Mouse (Mus musculus): Measurements from ENCODE around the gene Tnfrsf9. TPM values are rescaled to one million over a fixed set of nuclear protein-coding genes. Genes with fewer than 3 reads are reported as not detected.

Tnfrsf9 gene
- 2.4 and 2.5 TPM in 2 replicates for polyA plus RNA-seq (2015; fragmentation: Nextera tagmentation; extraction: Ambion mirVana)

DNA sequence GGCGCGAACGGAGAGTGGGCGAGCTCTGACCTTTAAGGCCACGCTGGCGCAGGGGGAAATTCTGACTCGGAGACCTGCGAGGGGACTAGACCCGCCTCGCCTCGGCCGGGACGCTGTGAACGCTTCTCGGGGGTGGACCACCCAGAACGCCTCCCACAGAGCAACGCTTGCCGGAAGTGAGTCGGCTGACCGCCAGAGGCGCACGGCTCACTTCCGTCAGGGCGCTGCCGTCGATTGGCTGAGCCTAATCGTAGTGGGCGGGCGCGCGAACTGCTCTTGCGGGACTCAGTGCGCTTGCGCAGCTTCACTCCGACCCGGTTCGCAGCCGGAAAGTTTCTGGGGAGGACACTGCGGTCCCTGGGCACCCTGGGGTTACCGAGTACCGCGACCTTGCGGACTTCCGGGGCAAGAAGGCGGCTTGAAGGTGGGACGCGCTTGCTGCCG lies at the start of gene Tnfrsf9, which contains the start of gene Park7:
Gene Tnfrsf9 (plus strand): TSS at position 273 of the 444 bp plus-strand sequence.
Gene Park7 (minus strand): TSS at position 148 of the 444 bp plus-strand sequence.
- peak; percentile 89 for ATAC-seq
- H3K27ac ChIP-seq (ENCODE audit: low read length): peak within 1 kb of the TSS; percentile 91
- peak within 1 kb of the TSS; percentile 75 for H3K4me3 ChIP-seq (ENCODE audit: low read length)
- no peaks in the 10 kb centered on the region for H3K9me3 ChIP-seq (ENCODE audit: control insufficient read depth, low read length)
- H3K4me1 ChIP-seq (ENCODE audit: control insufficient read depth, insufficient read depth, low read length): peaks cover 9% of the 10 kb centered on the region
- no peaks in the 10 kb centered on the region for H3K36me3 ChIP-seq (ENCODE audit: control insufficient read depth, insufficient read depth, low read length)
- no peaks in the 10 kb centered on the region for H3K27me3 ChIP-seq (replicated peaks; ENCODE audit: control insufficient read depth, insufficient read depth, low read length)
- peak within 1 kb of the TSS; percentile 72 for H3K4me2 ChIP-seq (ENCODE audit: low read depth, low read length)
- under 1% methylated on average over 48 of the region's 48 CpGs for WGBS
- peak within 1 kb of the TSS; percentile 89 for H3K9ac ChIP-seq (ENCODE audit: low read depth, low read length)

DNA sequence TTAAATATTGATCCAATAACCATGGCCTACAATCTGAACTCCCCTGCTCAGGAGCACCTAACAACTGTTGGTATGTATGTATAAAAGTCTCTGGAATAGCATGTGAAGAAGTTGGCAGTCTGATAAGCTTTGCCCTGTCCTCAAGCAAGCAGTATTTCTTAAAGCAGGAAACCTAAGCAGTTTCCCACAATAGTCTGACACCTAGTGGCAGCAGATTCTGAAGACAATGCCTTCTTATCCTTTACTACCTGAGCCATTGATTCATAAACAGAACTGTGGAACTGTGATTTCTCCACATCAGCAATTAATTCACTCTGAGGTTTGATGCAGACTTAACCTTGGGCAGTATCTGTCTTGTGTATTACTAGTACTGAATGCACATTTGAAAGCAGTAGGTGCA lies 49.0 kb upstream of the Tnfrsf9 start:
- Histone ChIP-seq H3K9me3 (ENCODE audit: control insufficient read depth, low read length) (no peaks in the 10 kb centered on the region), H3K4me3 (ENCODE audit: low read length) (no peak overlapping the region), H3K27ac (ENCODE audit: low read length) (no peak overlapping the region), H3K4me1 (ENCODE audit: control insufficient read depth, insufficient read depth, low read length) (peaks cover 8% of the 10 kb centered on the region; the same call in 1 of the 2 replicates), H3K36me3 (ENCODE audit: control insufficient read depth, insufficient read depth, low read length) (peaks cover 6% of the 10 kb centered on the region; the same call in 1 of the 2 replicates), H3K27me3 (replicated peaks; ENCODE audit: control insufficient read depth, insufficient read depth, low read length) (no peaks in the 10 kb centered on the region), H3K9ac (ENCODE audit: low read depth, low read length) (no peak overlapping the region), H3K4me2 (ENCODE audit: low read depth, low read length) (no peak overlapping the region)
- ATAC-seq: no peak

DNA sequence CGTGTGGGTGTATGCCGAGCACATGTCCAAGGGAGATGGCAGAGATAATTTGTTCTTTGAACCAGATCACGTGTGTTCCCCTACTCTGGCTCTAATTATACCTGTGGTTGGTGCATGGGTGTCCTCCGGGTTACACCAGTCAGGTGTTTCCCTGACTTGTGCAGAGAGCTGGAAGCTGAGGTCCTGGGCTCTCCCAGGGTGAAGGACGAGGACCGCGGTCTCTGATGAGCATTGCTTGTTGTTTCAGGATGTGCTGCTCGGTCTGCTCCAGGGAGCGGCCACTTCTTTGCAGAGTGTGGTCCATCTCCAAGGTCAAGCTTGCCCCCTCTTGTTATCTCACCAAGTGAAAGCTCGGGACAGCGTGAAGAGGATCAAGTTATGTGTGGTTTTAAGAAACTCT lies 48.3 kb upstream of the Tnfrsf9 start:
- H3K4me1 ChIP-seq (ENCODE audit: control insufficient read depth, insufficient read depth, low read length): peaks cover 12% of the 10 kb centered on the region; the same call in 1 of the 2 replicates
- no peaks in the 10 kb centered on the region for H3K27me3 ChIP-seq (replicated peaks; ENCODE audit: control insufficient read depth, insufficient read depth, low read length)
- ATAC-seq: no peak
- H3K9me3 ChIP-seq (ENCODE audit: control insufficient read depth, low read length): no peaks in the 10 kb centered on the region
- peaks cover 6% of the 10 kb centered on the region; the same call in 1 of the 2 replicates for H3K36me3 ChIP-seq (ENCODE audit: control insufficient read depth, insufficient read depth, low read length)
- H3K27ac ChIP-seq (ENCODE audit: low read length): no peak overlapping the region
- WGBS: 84% methylated on average over 11 of the region's 11 CpGs
- no peak overlapping the region for H3K9ac ChIP-seq (ENCODE audit: low read depth, low read length)
- no peak overlapping the region for H3K4me3 ChIP-seq (ENCODE audit: low read length)
- no peak overlapping the region for H3K4me2 ChIP-seq (ENCODE audit: low read depth, low read length)

GRCm38 (mm10) chr4:150866494-150866893 lies 47.9 kb upstream of the Tnfrsf9 start:
- no peak for ATAC-seq
- H3K9ac ChIP-seq (ENCODE audit: low read depth, low read length): no peak overlapping the region
- H3K4me1 ChIP-seq (ENCODE audit: control insufficient read depth, insufficient read depth, low read length): peaks cover 14% of the 10 kb centered on the region
- H3K9me3 ChIP-seq (ENCODE audit: control insufficient read depth, low read length): no peaks in the 10 kb centered on the region
- no peaks in the 10 kb centered on the region for H3K27me3 ChIP-seq (replicated peaks; ENCODE audit: control insufficient read depth, insufficient read depth, low read length)
- WGBS: 92% methylated on average over 12 of the region's 12 CpGs
- no peak overlapping the region for H3K4me3 ChIP-seq (ENCODE audit: low read length)
- peaks cover 6% of the 10 kb centered on the region; the same call in 1 of the 2 replicates for H3K36me3 ChIP-seq (ENCODE audit: control insufficient read depth, insufficient read depth, low read length)
- H3K4me2 ChIP-seq (ENCODE audit: low read depth, low read length): no peak overlapping the region
- no peak overlapping the region for H3K27ac ChIP-seq (ENCODE audit: low read length)

GRCm38 (mm10) chr4:150868161-150868560 lies 46.2 kb upstream of the Tnfrsf9 start:
- no peak for ATAC-seq
- Histone ChIP-seq H3K4me2 (ENCODE audit: low read depth, low read length) (no peak overlapping the region), H3K9ac (ENCODE audit: low read depth, low read length) (no peak overlapping the region), H3K9me3 (ENCODE audit: control insufficient read depth, low read length) (no peaks in the 10 kb centered on the region), H3K27ac (ENCODE audit: low read length) (no peak overlapping the region), H3K27me3 (replicated peaks; ENCODE audit: control insufficient read depth, insufficient read depth, low read length) (no peaks in the 10 kb centered on the region), H3K4me1 (ENCODE audit: control insufficient read depth, insufficient read depth, low read length) (peaks cover 20% of the 10 kb centered on the region), H3K36me3 (ENCODE audit: control insufficient read depth, insufficient read depth, low read length) (peaks cover 6% of the 10 kb centered on the region; the same call in 1 of the 2 replicates), H3K4me3 (ENCODE audit: low read length) (no peak overlapping the region)
- 72% methylated on average over 6 of the region's 6 CpGs for WGBS

- no peak overlapping the region for H3K4me2 ChIP-seq (ENCODE audit: low read depth, low read length)
- no peak for ATAC-seq
- H3K27ac ChIP-seq (ENCODE audit: low read length): no peak overlapping the region
- no peak overlapping the region for H3K4me3 ChIP-seq (ENCODE audit: low read length)
- H3K9me3 ChIP-seq (ENCODE audit: control insufficient read depth, low read length): no peaks in the 10 kb centered on the region
- H3K27me3 ChIP-seq (replicated peaks; ENCODE audit: control insufficient read depth, insufficient read depth, low read length): no peaks in the 10 kb centered on the region
- H3K4me1 ChIP-seq (ENCODE audit: control insufficient read depth, insufficient read depth, low read length): peaks cover 20% of the 10 kb centered on the region
- WGBS: 77% methylated on average over 2 of the region's 2 CpGs
- H3K36me3 ChIP-seq (ENCODE audit: control insufficient read depth, insufficient read depth, low read length): peaks cover 6% of the 10 kb centered on the region; the same call in 1 of the 2 replicates
- H3K9ac ChIP-seq (ENCODE audit: low read depth, low read length): no peak overlapping the region
Observed at GRCm38 (mm10) chr4:150868859-150869258, 45.5 kb upstream of the Tnfrsf9 start.

DNA sequence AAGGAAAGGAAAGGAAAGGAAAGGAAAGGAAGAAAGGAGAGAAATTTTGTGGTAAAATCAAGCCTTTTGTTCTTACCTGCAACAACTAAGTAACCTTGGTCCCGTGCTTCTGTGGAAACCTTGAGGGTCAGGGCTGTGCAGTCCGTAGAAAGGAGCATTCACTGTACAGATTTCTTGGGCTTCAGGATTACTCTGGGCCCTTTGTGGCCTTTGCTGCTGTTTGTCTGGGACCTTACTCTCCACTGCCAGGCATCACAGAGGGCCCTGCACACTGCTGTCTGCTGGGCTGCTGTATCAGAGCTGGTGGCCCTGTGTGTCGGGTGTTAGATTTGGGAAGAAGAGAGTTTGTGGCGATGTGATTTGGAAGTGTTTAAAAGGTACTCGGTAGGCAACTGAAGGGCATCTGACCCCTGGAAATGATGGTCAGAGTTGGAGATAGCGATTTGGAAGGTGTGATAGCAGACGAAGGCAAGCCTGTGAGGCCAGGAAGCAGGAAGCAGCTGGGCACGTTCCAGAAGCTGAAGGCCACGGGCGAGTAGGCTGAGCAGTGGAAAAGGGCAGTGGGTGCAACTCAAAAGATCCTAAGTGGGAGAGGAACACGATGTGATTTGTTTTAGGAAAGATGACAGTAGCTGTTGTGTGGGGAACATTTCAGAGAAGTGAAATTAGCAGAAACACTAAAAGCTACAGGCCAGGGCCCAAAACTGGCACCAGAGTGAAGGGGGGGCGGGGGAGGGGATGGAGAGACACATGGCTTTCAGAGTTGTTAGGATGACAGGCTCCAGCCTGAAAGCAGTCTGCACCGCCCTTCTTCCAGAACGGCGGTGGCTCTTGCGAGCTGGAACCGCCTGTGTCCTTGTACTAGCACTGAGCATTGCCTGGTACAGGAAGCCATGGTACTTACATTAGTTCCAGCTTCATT lies 44.8 kb upstream of the Tnfrsf9 start:
- Histone ChIP-seq H3K4me3 (ENCODE audit: low read length) (no peak overlapping the region), H3K27ac (ENCODE audit: low read length) (no peak overlapping the region), H3K4me1 (ENCODE audit: control insufficient read depth, insufficient read depth, low read length) (peaks cover 19% of the 10 kb centered on the region), H3K36me3 (ENCODE audit: control insufficient read depth, insufficient read depth, low read length) (peaks cover 6% of the 10 kb centered on the region; the same call in 1 of the 2 replicates), H3K27me3 (replicated peaks; ENCODE audit: control insufficient read depth, insufficient read depth, low read length) (no peaks in the 10 kb centered on the region), H3K4me2 (ENCODE audit: low read depth, low read length) (no peak overlapping the region), H3K9me3 (ENCODE audit: control insufficient read depth, low read length) (no peaks in the 10 kb centered on the region), H3K9ac (ENCODE audit: low read depth, low read length) (no peak overlapping the region)
- ATAC-seq: no peak
- WGBS: 55% methylated on average over 17 of the region's 17 CpGs

DNA sequence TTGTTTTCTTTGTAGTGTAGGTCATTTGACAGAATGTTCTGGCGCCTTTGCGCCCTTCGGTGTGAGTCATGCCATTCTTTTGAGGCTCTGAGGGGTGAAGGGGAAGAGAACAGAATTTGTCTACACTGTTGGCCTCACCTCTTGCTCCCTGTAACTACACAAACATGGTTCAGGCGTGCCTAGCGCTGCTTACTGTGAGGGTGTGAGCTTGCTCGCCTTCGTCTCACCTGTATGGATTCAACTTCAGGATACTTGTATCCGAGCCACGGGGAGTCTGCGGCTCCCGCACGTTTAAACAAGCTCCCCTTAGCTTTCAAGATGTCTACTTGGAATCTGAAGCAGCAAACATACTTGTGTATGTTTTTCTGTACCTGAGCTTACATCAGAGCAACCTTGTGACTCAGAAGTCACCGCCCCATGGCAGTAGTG lies 43.4 kb upstream of the Tnfrsf9 start:
- Histone ChIP-seq H3K9me3 (ENCODE audit: control insufficient read depth, low read length) (no peaks in the 10 kb centered on the region), H3K27me3 (replicated peaks; ENCODE audit: control insufficient read depth, insufficient read depth, low read length) (no peaks in the 10 kb centered on the region), H3K4me2 (ENCODE audit: low read depth, low read length) (no peak overlapping the region), H3K9ac (ENCODE audit: low read depth, low read length) (no peak overlapping the region), H3K36me3 (ENCODE audit: control insufficient read depth, insufficient read depth, low read length) (peaks cover 6% of the 10 kb centered on the region; the same call in 1 of the 2 replicates), H3K4me3 (ENCODE audit: low read length) (no peak overlapping the region), H3K4me1 (ENCODE audit: control insufficient read depth, insufficient read depth, low read length) (peaks cover 18% of the 10 kb centered on the region), H3K27ac (ENCODE audit: low read length) (peak overlapping the region; percentile 55; the same call in 1 of the 2 replicates)
- ATAC-seq: no peak
- 76% methylated on average over 13 of the region's 13 CpGs for WGBS

DNA sequence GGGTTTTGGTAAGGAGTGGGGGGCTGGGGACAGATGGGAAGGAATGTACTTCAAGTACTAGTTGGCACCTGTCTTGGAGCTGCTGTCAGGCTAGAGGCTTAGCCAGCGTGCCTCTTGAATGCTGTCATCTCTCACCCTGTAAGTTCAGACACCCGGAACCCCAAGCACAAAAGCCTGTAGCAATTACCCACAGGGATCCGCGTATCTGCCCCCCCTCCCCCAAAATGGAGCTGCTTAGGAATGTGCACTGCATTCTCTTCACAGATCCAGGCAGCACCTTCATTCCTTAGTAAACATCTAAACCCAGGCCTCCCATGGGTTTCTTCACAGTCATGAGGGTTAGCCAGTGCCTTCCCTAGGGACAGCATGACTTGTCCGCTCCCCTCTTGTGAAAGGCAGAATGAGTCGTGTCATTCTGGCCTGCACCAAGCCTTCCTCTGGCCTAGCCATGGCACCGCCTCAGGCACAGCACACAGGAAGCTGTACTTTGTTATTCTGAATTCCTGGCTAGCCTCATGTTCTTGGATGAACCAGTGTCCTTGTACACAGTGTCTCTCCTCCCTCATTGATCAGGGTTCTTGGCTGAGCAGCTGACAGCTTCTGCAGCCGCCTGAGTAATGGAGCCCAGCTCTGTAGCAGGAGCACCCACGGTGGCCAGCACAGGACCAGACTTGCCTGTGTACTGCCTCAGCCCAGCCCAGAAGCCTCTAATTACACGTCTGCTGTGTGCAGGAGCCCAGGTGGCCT lies 42.8 kb upstream of the Tnfrsf9 start:
- peaks cover 18% of the 10 kb centered on the region for H3K4me1 ChIP-seq (ENCODE audit: control insufficient read depth, insufficient read depth, low read length)
- 26% methylated on average over 10 of the region's 10 CpGs for WGBS
- ATAC-seq: peak; percentile 69
- no peak overlapping the region for H3K4me3 ChIP-seq (ENCODE audit: low read length)
- no peak overlapping the region for H3K4me2 ChIP-seq (ENCODE audit: low read depth, low read length)
- H3K9ac ChIP-seq (ENCODE audit: low read depth, low read length): peak overlapping the region; percentile 5; the same call in 1 of the 2 replicates
- peak overlapping the region; percentile 55 for H3K27ac ChIP-seq (ENCODE audit: low read length)
- H3K36me3 ChIP-seq (ENCODE audit: control insufficient read depth, insufficient read depth, low read length): peaks cover 3% of the 10 kb centered on the region; the same call in 1 of the 2 replicates
- no peaks in the 10 kb centered on the region for H3K9me3 ChIP-seq (ENCODE audit: control insufficient read depth, low read length)
- no peaks in the 10 kb centered on the region for H3K27me3 ChIP-seq (replicated peaks; ENCODE audit: control insufficient read depth, insufficient read depth, low read length)

Measured in intestine, embryonic 16.5 days (tissue).